Mouse (Mus musculus) c-Kit-positive CD71-positive TER-119-positive erythroid progenitor cells, embryonic 14.5 days (primary cell): Measurements from ENCODE around the gene Ephb1.

ENCODE experiments used
- DNase-seq: peaks from one replicate; pipeline ENCODE4 v3.0.0-alpha.2; 2013; ENCODE audit warnings: low spot score

Gene Ephb1

DNA sequence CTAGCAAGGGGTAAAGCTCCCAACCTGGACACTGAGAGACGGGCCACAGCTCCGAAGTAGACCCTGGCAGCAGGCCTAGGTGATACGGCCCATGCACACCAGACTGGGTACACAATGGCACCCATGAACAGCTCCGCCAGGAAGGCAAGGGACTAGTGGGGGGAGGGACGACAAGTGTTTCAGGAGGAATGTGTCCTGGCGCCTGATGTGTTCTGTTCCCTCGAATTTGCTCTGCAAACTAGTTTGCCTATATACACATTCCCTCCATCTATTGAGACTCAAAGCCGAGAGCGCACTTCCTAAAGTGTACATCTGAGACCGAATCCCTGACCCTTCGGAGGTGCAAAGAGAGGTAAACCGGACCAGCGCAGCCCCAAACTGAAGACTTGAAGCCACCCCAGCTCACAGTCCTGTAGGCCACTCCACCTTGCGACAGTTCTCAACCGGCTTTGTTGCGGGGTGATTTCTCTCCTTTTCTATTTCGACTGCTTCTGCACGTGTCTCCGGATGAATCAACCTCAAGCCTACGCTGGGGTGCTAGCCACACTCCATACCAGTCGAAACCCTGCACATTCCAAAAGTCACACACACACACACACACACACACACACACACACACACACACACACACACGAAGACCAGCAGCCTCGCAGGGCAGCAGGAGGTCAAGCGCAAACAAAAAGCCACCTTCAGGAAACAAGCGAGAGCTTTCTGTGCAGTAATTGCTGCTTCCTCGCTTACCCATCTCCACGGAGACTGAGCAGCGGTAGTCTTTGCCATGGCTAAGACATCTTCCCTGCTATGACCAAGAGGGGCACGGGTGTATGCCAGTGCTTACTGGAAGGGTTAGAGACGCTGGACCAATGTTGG lies 2.1 kb downstream of the Ephb1 start:
- no peak for DNase-seq

DNA sequence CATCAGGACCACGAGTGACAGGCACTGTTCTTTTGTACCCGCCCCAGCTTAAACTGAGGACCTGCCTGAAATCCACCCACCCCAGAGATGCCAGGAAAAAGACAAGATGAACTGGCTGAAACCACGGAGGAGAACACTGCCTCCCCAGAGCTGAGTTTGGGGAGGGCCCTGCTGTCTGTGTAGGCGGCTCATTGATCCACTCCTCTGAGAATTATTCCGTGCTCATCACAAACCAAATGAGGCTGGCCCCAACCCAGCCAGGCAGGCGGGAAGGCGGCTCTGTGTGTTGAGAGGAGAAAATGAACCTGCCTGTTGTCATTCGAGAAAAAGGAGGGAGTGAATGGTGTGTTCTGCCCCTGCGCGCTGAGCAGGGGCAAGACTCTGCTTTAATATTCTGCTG lies 2.8 kb downstream of the Ephb1 start:
- DNase-seq: no peak

DNA sequence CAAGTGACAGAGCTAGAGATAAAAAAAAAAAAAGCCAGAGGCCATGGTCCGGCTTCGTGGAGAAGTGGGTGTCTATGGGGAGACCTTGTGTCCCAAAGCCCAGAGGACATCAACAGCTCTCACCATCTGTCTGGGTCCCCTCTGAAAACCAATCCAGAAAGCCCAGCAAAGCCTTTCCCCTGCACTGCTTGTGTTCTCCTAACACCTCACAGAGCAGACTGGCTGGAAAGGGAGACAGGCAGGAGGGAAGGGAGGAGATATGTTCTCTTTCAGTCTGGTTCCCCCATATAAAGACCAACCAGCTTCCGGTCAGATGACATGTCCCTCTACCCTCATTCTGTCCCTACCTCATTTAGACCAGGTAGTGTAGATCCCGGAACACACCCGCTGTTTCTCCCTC lies 3.3 kb downstream of the Ephb1 start:
- DNase-seq: no peak

DNA sequence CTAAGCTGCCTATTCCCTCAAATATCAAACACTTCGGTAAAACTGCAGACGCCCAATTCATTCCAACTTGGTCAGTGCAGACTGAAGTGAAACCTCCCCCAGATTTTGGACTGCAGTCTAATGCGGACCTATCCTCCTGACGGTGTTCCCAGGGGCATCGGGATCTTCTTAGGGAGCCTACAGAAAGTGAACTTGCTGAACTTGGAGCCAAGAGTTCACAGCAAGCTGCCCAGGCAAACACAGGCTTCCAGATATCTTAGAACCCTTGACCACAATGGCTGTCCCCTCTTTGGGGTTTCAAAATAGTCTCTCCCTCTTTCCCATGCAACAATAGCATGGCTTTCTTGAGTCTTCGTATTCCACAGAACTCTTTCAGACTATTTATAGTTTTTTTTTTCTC lies 3.8 kb downstream of the Ephb1 start:
- DNase-seq: no peak

DNA sequence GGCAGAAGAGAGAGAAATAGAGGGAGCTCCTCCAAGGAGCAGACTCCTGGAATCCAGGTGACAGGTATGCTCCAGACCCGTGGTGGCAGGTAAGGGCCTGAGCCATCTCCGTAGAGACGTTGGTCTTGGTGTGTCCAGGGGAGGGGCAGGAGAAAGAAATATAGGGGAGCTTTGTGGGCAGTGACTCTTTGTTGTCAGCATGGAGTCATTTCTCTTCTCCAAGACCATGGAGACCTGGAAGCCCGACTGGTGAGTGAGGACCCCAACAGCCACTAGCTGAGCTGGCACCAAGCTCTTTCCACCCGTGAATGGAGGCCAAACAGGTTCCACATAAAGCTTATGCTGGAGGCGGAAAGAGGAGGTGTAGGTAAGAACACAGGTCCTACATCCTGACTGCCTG lies 4.4 kb downstream of the Ephb1 start:
- no peak for DNase-seq

DNA sequence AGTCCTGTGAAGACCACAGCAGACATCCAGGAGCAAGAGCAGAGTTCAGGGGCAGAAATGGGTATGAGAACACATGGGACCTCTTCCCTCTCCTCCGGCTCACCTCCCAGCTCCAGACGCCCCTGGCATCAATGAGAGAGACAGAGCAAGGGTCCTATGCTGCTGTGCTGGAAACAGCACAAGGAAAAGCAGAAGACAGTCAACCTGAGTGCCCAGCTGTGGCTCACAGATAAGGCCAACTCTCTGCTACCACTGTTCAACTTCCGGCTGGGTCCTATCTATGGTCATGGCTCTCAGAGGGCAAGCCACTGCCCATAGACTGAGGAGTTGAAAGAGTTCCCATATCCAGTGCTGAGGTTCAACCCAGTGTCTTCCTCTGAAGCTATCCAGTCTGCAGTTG lies 7.7 kb downstream of the Ephb1 start:
- no peak for DNase-seq

DNA sequence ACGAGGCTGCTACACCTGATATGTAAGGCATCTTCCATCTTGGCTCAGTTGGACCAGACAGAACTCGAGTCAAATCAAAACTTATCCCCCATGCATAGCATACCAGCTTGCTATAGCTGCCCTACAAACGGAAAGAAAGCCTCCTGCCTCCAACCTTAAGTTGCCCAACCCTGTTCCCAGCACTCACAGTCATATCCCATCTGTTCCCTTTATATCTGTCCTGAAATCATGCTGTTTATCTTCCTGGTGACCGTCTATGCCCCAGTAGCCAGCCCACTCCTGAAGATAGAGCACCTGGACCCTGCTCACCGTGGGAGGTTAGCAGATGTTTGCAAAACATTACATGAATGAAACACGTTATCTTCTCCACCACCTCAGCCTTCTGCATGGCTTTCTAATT lies 9.0 kb downstream of the Ephb1 start:
- DNase-seq: no peak

DNA sequence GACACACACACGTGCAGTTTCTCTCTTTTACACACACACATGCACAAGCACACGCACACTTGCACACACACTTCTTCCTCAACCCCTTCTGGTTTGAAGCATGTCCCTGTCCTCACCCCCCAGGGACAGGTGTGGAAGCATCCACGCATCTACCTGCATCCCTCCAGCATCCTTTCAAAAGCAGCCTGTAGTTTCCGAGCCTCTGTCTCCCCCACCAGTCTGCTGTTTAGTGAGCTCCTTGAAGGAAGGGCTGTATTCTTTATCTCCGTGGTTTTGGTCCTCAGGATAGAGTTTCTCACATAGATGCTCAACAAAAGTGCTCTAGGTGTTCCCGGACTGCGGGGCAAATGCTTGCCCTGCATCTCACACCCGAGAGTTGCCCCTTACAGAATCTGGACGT lies 9.4 kb downstream of the Ephb1 start:
- DNase-seq: no peak

DNA sequence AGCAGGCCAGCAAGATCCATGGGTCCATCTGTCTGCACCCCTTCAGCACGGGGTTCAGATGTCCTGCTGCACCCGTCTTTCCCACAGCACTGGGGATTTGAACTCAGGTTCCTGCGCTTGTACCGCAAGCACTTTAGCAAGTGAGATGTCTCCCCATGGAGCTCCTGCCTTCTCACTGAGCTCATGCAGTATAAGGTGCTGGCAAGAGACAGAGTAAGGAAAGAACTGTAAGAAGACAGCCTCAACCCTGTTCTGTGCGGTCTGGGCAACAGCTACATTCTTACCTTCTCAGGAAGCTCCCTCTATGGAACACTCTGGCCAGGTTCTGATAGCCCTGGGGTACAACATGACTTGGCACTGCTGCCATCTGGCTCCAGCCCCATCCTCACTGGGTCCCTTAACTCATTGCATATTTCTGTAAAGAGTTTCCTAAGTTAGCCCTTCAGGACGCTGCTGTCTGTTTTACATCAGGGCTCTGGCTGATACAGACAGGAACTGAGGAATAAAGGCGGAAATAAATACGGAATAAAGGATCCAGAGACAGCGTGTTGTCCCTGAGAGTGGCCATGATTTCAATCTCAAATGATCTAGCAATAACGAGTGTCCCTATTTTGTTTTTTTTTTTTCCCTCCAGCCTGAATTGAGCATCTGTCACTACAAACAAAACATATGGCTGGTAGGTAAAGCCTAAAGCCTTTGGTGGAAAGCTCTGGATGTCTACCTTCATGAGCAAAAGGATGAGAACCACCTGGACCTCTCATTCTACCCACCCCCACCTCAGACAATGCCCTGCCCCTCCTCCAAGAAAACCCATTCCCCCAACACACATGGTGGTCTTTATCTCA lies 10.2 kb downstream of the Ephb1 start:
- DNase-seq: no peak

DNA sequence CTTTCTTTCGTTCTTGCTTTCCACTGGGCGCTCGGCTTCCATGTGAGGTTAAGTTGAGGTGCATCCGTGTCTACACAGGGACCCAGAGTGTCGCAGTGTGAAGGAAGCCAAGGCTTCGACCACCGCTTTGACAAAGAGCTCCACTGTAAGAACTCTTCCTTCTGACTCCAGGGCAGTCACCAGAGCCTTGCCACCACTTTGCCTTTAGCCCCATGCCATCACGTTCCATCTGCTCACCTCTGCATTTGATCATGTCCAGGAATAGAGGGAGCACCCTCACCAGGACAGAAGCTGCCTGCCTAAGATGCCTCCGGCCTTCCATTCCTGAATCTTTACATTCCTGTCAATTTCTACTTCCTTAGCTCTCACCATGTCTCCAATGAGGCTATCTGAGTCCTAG lies 11.4 kb downstream of the Ephb1 start:
- DNase-seq: no peak

DNA sequence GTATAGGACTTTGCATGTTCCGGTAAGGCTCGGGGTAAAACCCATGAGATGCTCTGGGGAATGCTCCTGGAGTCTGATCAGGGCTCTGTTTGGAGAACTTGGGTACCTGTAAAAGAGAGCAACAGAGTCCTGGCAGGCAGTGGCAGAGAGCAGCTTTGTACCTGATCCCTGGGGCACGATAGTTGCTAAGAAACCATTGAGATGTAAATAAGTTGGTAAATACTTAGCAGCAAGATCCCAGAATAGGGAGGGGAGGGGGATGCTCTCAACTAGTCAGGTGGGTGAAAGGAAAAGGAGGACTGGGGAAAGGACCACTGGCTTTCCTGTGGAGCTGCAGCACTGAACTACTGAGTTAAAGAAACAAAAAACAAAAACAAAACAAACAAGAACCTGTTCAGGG lies 12.5 kb downstream of the Ephb1 start:
- no peak for DNase-seq

DNA sequence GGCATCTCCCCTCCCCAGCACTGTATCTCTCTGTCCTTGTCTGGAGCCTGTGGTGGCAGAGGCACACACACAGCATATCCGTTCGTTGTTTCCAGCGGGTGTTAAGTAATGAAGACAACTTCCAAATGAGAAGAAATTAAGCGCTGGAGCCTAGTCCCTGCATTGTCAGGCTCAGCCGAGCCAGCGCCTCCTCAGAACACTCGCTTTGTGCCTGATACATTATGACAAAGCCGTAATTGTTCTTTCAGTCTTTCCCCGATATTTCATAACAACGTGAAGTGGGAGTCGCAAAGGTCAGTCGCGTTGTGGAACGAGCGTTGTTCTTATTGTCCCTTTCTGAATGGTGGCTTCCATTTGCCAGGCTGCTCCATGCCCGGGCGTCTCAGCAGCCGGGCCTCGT lies 13.7 kb downstream of the Ephb1 start:
- no peak for DNase-seq

DNA sequence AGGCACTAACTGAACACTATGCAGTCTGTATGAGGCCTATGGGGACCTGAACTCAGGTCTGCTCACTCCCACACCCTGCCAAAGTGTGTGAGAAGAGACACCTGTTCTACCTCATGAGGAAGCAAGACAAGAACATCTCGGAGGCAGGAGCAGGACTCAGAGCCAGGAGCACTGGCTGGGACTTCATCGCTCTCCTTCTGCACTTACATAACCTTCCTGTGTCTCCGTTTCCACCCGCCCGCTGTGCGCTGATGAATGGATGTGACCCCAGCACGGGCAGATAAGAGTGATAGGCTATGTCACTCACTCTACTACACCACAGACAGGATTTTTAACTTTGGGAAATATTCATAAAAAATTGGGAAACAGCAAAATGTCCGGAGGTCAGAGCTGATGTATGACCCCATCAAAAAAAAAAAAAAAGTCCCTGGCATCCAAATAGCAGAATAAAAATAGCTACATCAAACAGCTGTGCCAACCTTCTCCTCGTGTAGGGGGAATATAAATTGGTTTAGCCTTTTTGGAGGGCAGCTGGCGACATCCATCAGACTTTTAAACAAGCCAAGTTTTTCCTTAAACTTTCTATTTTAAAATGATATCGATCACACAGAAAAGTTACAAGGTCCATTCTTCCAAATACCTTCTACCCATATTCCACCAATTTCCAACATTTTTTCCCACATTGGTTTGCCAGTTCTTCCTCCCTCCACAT lies 18.8 kb downstream of the Ephb1 start:
- DNase-seq: no peak

DNA sequence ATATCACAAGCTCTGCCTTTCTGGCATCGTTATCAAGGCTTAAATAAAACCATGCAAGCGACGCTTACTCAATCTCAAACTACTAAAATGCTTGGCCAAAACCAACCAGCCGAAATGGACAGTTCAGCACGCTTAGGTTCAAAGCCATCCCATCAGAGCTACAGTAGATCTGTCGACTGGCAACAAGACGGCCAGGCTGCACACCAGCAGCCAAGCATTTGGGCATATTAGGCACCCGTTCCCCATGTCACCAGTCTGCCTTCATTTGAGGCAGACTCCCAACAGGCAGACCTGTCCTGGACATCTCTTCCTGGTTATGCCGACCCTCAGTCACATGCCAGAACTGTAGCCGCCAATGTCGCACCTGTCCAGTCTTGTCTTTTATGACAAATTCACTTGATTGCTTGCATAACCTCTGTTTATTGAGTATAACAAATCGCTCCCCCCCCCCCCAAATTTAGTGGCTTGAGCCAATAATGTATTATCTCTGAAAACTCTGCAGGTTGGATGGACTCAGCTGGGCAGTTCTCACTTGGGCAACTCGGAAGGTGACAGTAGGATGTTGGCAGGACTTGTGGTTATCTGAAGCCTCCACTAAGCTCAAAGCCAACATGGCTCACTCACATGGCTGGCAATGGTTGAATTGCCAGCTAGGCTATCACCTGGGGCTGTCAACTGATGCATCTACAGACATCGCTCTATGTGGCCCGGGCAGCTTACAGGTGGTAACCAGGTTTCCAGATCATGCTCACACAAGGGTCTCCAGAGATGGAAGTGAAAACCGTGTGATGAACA lies 24.0 kb downstream of the Ephb1 start:
- no peak for DNase-seq

DNA sequence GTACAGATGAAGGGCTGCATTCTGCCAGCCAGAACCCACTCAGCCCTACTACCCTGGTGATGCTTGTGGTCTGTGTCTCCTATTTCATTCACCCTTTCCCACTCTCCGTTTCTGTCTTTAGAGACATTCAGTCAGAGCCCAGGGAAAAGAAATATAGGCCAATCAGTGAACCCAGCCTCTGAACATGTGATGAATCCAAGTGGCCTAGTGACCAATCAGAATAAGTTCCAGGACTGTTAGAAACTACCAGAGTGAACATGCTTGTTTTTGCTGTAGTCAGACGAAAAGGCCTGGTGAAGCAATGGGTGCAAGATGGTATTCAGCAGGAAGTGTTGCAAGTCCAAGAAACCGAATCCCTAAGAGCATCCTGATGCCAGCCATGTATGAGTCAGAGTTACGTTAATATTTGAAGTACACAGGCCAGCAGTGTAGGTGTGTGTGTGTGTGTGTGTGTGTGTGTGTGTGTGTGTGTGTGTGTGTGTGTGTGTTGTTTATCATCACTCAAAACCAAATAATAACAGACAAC lies 26.8 kb downstream of the Ephb1 start:
- DNase-seq: no peak

DNA sequence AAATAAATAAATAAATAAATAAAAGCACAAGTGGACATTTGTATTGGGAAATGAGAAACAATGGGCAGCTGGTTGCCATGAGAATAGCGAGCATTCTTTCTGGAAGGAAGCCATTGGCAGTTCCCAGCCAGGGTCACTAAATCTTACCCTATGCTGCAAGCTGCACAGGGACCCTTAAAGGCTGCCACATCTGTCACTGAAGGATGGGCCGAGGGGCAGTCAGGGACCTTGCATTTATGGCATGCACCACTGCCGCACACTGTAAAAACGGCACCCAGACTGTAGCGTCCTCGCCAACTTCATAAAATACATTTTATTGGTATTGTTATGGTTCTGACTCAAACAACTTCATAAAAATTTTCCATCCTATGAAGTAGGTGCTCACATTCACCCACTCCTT lies 39.1 kb downstream of the Ephb1 start:
- DNase-seq: no peak

DNA sequence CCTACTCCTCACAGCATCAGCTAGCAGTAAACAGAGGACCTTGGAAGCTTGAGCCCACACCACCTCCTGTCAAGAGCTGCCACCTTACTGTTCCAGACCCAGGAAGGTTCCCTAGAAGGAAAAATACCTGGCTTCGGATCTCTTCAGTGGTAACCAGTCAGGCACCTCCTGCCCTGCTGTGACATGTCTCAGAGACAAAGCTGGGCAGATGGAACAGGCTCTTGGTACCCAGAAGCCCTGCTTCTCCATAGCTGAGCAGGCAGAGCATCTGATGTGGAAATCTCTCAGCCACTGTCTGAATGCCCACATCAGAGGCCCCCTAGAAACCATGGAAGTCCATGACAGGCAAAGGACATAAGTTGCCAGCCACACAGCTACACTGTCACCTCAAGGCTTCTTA lies 39.7 kb downstream of the Ephb1 start:
- no peak for DNase-seq

DNA sequence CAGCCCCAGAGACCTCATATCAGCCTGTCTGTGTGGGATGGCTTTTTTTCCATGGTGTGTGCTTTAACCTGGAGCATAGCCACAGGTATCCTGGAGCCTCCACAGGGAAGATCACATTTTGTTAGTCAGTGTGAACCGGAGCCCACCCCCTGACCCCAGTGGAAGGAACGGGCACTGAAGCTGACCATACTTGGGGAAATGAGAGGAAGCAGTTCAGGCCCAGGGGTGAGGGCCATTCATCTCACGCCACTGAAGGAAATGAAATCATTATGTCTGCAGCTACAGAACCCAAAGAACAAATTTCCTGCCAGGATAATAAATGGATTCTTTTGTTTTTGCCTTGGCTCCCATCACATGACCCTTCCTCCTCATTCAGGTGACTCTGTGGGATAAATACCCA lies 44.1 kb downstream of the Ephb1 start:
- DNase-seq: no peak

DNA sequence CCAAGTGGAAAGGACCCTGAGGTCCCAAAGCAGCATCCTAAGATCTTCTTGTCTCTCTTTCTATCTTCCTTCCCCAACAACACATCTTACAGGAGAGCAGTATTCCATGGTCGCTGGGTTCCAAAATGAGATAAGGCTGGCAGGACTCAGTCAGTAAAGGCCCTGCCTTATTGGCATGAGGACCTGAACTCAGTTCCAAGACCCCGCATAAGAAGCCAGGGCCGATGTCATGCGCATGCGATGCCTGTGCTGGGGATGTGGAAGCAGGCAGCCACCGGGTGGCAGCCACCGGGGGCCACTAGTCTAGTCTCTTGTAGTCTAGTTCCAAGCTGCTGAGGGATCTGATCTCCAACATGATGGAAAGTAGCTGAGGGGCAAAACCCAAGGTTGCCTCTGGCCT lies 45.2 kb downstream of the Ephb1 start:
- DNase-seq: no peak

DNA sequence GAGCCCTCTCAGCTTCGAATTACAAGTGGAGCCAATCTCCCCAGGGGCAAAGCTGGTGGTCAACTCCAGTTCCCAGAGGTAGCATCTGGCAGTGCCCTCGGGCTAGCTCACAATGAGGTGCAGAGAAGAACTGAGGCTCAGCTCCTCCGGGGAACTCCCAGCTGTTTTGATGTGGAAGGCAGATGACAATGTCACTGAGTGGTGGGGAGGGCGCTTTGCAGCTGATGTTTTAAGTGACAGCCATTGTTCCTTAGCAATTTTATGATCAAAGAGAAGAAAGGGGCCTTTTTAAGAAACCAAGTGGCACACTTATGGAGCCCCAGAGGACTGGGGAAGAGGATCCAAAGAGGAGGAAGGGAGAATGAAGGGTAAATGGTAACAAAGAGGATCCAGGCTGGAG lies 46.8 kb downstream of the Ephb1 start:
- no peak for DNase-seq

DNA sequence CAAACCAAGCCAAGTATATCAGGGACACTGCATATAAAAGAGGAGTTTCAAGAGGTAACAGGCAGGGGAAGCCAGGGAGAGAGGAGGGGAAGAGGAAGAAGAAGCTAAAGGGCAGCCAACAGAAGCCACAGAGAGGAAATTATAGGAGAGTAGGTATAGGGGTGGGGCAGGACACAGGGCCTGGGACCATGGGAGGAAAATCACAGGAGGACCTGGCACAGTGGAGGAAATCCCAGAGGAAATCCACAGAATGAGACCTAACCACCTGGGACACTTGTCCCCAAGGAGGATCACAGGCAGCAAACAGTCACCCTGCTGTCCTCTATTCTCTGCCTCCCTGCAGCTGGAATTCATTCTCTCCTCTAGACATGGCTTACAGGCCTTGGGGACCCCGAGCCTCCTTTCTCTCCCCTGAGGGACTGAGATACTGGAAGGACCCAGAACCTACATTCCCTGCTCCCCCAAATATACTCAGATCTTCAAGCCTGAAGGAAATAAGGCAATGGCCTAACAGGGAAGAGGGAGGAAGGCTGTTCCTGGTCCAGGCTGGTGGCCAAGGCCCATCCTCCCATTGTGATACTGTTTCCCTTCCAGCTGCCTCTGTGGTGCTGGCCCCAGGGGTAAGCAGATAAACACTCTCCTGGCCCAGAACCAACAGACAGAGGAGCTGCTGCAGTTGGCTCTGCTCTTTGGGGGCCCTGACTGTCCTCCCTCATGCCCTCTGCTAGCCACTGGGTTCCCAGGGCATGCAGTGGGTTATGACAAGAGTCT lies 47.7 kb downstream of the Ephb1 start:
- DNase-seq: no peak
